Mouse (Mus musculus) lung, embryonic 15.5 days (tissue): ENCODE data around the gene Ccl24. TPM values are rescaled to one million over a fixed set of nuclear protein-coding genes. Genes with fewer than 3 reads are reported as not detected.

Experiments
- ATAC-seq: fragments of 200-750 bp; cut with Nextera tagmentation; 2 replicates; pipeline ENCODE4 v1.8.0; 2017; ENCODE audit warnings: moderate number of reproducible peaks, borderline replicate concordance; ENCODE audit not compliant: low FRiP score, low TSS enrichment; ENCODE audit errors: extremely low read depth
- H3K27ac ChIP-seq: fragments of 300-500 bp; sonication (generic); 2 replicates; pipeline ENCODE4 v1.5.1; 2015; ENCODE audit warnings: moderate library complexity, mild to moderate bottlenecking, inconsistent platforms
- H3K27me3 ChIP-seq: fragments of 300-500 bp; sonication (generic); 2 replicates; pipeline ENCODE4 v1.6.1; 2015; ENCODE audit warnings: inconsistent platforms
- H3K36me3 ChIP-seq: fragments of 300-500 bp; sonication (generic); 2 replicates; pipeline ENCODE4 v1.6.1; 2015; ENCODE audit warnings: inconsistent platforms
- H3K4me1 ChIP-seq: fragments of 300-500 bp; sonication (generic); 2 replicates; pipeline ENCODE4 v1.6.1; 2015; ENCODE audit warnings: inconsistent platforms
- H3K4me2 ChIP-seq: fragments of 300-500 bp; sonication (generic); 2 replicates; pipeline ENCODE4 v1.6.1; 2015; ENCODE audit warnings: inconsistent platforms, mild to moderate bottlenecking, moderate library complexity
- H3K4me3 ChIP-seq: fragments of 300-500 bp; sonication (generic); 2 replicates; pipeline ENCODE4 v1.5.1; 2015; ENCODE audit warnings: mild to moderate bottlenecking, inconsistent platforms
- H3K9ac ChIP-seq: fragments of 300-500 bp; sonication (generic); 2 replicates; pipeline ENCODE4 v1.6.1; 2015; ENCODE audit warnings: inconsistent platforms
- H3K9me3 ChIP-seq: fragments of 300-500 bp; sonication (generic); 2 replicates; pipeline ENCODE4 v1.6.1; 2016; ENCODE audit warnings: inconsistent platforms
- WGBS: fragments of 180-500 bp; shearing (Covaris S2); methylation state at CpG from one replicate; pipeline ENCODE4 v1.1.7; 2015; 5-methylcytosine and 5-hydroxymethylcytosine counted together
- polyA plus RNA-seq: library from polyadenylated mRNA; unstranded; fragments of >200 nt; fragmentation: Nextera tagmentation; extraction: Ambion mirVana; gene quantifications from 2 replicates; pipeline ENCODE4 v1.2.1, GENCODE M21; 2015

Ccl24 gene
- polyA plus RNA-seq, 1 experiment from 2014 or later: 4.0 TPM

- no peaks in the 10 kb centered on the region for H3K36me3 ChIP-seq
Measured at GRCm38 (mm10) chr5:135544032-135544558, 28.8 kb downstream of the Ccl24 start.

GRCm38 (mm10) chr5:135537794-135538214 is 35.0 kb downstream of the Ccl24 start:
- no peak overlapping the region for H3K27ac ChIP-seq
- WGBS: 68% methylated on average over 10 of the region's 10 CpGs

More at GRCm38 (mm10) chr5:135544032-135544558, 28.8 kb downstream of the Ccl24 start:
- Histone ChIP-seq H3K9ac (peak overlapping the region; percentile 72), H3K4me2 (peak overlapping the region; percentile 97), H3K4me3 (peak overlapping the region; percentile 82), H3K9me3 (no peaks in the 10 kb centered on the region), H3K4me1 (peaks cover 10% of the 10 kb centered on the region), H3K27me3 (no peaks in the 10 kb centered on the region), H3K27ac (peak overlapping the region; percentile 31; the same call in 1 of the 2 replicates)
- no peak for ATAC-seq
- WGBS: 3% methylated on average over 15 of the region's 15 CpGs

GRCm38 (mm10) chr5:135537326-135537725 is 35.5 kb downstream of the Ccl24 start:
- H3K27me3 ChIP-seq: no peaks in the 10 kb centered on the region
- no peaks in the 10 kb centered on the region for H3K36me3 ChIP-seq
- H3K4me2 ChIP-seq: no peak overlapping the region
- no peak overlapping the region for H3K27ac ChIP-seq
- no peak overlapping the region for H3K4me3 ChIP-seq
- peak; percentile 32; the same call in 1 of the 2 replicates for ATAC-seq
- no peaks in the 10 kb centered on the region for H3K9me3 ChIP-seq
- H3K4me1 ChIP-seq: peaks cover 10% of the 10 kb centered on the region
- no peak overlapping the region for H3K9ac ChIP-seq
- WGBS: 54% methylated on average over 4 of the region's 4 CpGs

More at GRCm38 (mm10) chr5:135537794-135538214, 35.0 kb downstream of the Ccl24 start:
- Histone ChIP-seq H3K4me1 (peaks cover 9% of the 10 kb centered on the region), H3K4me2 (no peak overlapping the region), H3K9ac (no peak overlapping the region), H3K27me3 (no peaks in the 10 kb centered on the region), H3K9me3 (no peaks in the 10 kb centered on the region), H3K36me3 (no peaks in the 10 kb centered on the region), H3K4me3 (no peak overlapping the region)
- no peak; the same call in 1 of the 2 replicates for ATAC-seq

GRCm38 (mm10) chr5:135535867-135536266 is 37.0 kb downstream of the Ccl24 start:
- Histone ChIP-seq H3K27ac (no peak overlapping the region), H3K9ac (no peak overlapping the region)

GRCm38 (mm10) chr5:135533431-135533830 is 39.4 kb downstream of the Ccl24 start:
- no peaks in the 10 kb centered on the region for H3K27me3 ChIP-seq
- H3K27ac ChIP-seq: peak overlapping the region; percentile 68
- no peak overlapping the region for H3K4me3 ChIP-seq
- H3K9ac ChIP-seq: no peak overlapping the region
- no peaks in the 10 kb centered on the region for H3K9me3 ChIP-seq
- peak; percentile 68 for ATAC-seq
- no peak overlapping the region for H3K4me2 ChIP-seq
- peaks cover 10% of the 10 kb centered on the region for H3K4me1 ChIP-seq
- WGBS: 33% methylated on average over 10 of the region's 10 CpGs
- no peaks in the 10 kb centered on the region for H3K36me3 ChIP-seq

More at GRCm38 (mm10) chr5:135535867-135536266, 37.0 kb downstream of the Ccl24 start:
- H3K36me3 ChIP-seq: no peaks in the 10 kb centered on the region
- H3K4me3 ChIP-seq: no peak overlapping the region
- no peaks in the 10 kb centered on the region for H3K9me3 ChIP-seq
- ATAC-seq: no peak
- H3K27me3 ChIP-seq: no peaks in the 10 kb centered on the region
- H3K4me1 ChIP-seq: peaks cover 10% of the 10 kb centered on the region
- H3K4me2 ChIP-seq: no peak overlapping the region

- Histone ChIP-seq H3K4me2 (no peak overlapping the region), H3K9me3 (no peaks in the 10 kb centered on the region), H3K27ac (no peak overlapping the region), H3K4me1 (peaks cover 10% of the 10 kb centered on the region), H3K36me3 (no peaks in the 10 kb centered on the region), H3K27me3 (no peaks in the 10 kb centered on the region), H3K9ac (no peak overlapping the region), H3K4me3 (no peak overlapping the region)
- ATAC-seq: no peak
- 65% methylated on average over 11 of the region's 11 CpGs for WGBS
Measured at GRCm38 (mm10) chr5:135531306-135531845, 41.5 kb downstream of the Ccl24 start.

- Histone ChIP-seq H3K36me3 (no peaks in the 10 kb centered on the region), H3K4me3 (no peak overlapping the region), H3K27me3 (no peaks in the 10 kb centered on the region), H3K9me3 (no peaks in the 10 kb centered on the region), H3K4me1 (peaks cover 22% of the 10 kb centered on the region), H3K9ac (no peak overlapping the region), H3K27ac (no peak overlapping the region), H3K4me2 (no peak overlapping the region)
- WGBS: 82% methylated on average over 2 of the region's 2 CpGs
- no peak for ATAC-seq
Measured at GRCm38 (mm10) chr5:135529964-135530363, 42.9 kb downstream of the Ccl24 start.

- no peak for ATAC-seq
- no peak overlapping the region for H3K4me3 ChIP-seq
- WGBS: 77% methylated on average over 3 of the region's 3 CpGs
- H3K4me1 ChIP-seq: peaks cover 26% of the 10 kb centered on the region
- no peaks in the 10 kb centered on the region for H3K27me3 ChIP-seq
- no peaks in the 10 kb centered on the region for H3K9me3 ChIP-seq
- no peak overlapping the region for H3K4me2 ChIP-seq
- no peak overlapping the region for H3K27ac ChIP-seq
- no peak overlapping the region for H3K9ac ChIP-seq
- H3K36me3 ChIP-seq: no peaks in the 10 kb centered on the region
Measured at GRCm38 (mm10) chr5:135529310-135529709, 43.5 kb downstream of the Ccl24 start.

- H3K9ac ChIP-seq: no peak overlapping the region
- H3K36me3 ChIP-seq: no peaks in the 10 kb centered on the region
- no peak overlapping the region for H3K27ac ChIP-seq
- H3K4me2 ChIP-seq: no peak overlapping the region
- no peaks in the 10 kb centered on the region for H3K9me3 ChIP-seq
- H3K27me3 ChIP-seq: no peaks in the 10 kb centered on the region
- H3K4me3 ChIP-seq: no peak overlapping the region
- H3K4me1 ChIP-seq: peaks cover 19% of the 10 kb centered on the region
- ATAC-seq: no peak
- WGBS: 35% methylated on average over 7 of the region's 7 CpGs
Measured at GRCm38 (mm10) chr5:135527986-135528385, 44.9 kb downstream of the Ccl24 start.

- no peak overlapping the region for H3K4me3 ChIP-seq
- 38% methylated on average over 11 of the region's 11 CpGs for WGBS
- peak overlapping the region; percentile 30; the same call in 1 of the 2 replicates for H3K27ac ChIP-seq
- no peaks in the 10 kb centered on the region for H3K36me3 ChIP-seq
- peak; percentile 23; the same call in 1 of the 2 replicates for ATAC-seq
- H3K9me3 ChIP-seq: no peaks in the 10 kb centered on the region
- no peaks in the 10 kb centered on the region for H3K27me3 ChIP-seq
- H3K4me2 ChIP-seq: no peak overlapping the region
- peaks cover 21% of the 10 kb centered on the region; the same call in 1 of the 2 replicates for H3K4me1 ChIP-seq
- H3K9ac ChIP-seq: no peak overlapping the region
Measured at GRCm38 (mm10) chr5:135524660-135525560, 47.9 kb downstream of the Ccl24 start.

- H3K4me1 ChIP-seq: peaks cover 21% of the 10 kb centered on the region; the same call in 1 of the 2 replicates
- H3K27me3 ChIP-seq: no peaks in the 10 kb centered on the region
- 75% methylated on average over 2 of the region's 2 CpGs for WGBS
- ATAC-seq: no peak
- no peak overlapping the region for H3K27ac ChIP-seq
- no peak overlapping the region for H3K4me2 ChIP-seq
- no peaks in the 10 kb centered on the region for H3K36me3 ChIP-seq
- no peak overlapping the region for H3K4me3 ChIP-seq
- no peaks in the 10 kb centered on the region for H3K9me3 ChIP-seq
- no peak overlapping the region for H3K9ac ChIP-seq
Measured at GRCm38 (mm10) chr5:135524087-135524486, 48.8 kb downstream of the Ccl24 start.
